Mouse (Mus musculus): ENCODE results near the gene Pdzd2. TPM values are rescaled to one million over a fixed set of nuclear protein-coding genes. Genes with fewer than 3 reads are reported as not detected.

Pdzd2 gene
- polyA plus RNA-seq, 1 experiment, result 4.2 TPM

DNA sequence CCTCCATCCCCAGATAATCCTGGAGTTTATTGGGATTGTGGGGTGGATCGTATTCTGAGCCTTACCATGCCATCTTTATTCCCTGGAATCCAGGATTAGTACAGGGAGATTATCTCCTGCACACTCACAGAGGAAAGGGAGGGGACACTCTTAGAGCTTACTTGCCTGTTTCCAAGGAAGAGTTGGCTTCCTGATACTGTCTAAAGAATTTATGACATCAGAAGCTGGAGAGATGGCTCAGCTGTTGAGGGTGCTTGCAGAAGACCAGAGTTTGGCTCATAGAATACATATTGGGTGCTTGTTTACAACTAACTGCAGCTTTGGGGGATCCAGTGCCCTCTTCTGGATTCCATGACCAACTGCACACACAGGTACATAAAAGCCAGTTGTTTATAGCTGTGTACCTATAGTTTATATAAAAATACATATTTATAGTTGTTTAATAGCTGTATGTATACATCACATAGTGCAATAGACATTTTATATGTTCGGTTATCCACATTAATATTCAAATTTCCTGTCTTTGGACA is 385.4 kb downstream of the Pdzd2 start:
- H3K4me3 ChIP-seq (ENCODE audit: control insufficient read depth, insufficient read depth, low read length), result no peak overlapping the region
- peaks cover 26% of the 10 kb centered on the region for H3K36me3 ChIP-seq (ENCODE audit: control insufficient read depth, insufficient read depth, low read length)
- no peak for DNase-seq
- H3K27ac ChIP-seq (ENCODE audit: control insufficient read depth, insufficient read depth, low read length), result no peak overlapping the region
- WGBS, result 100% methylated on average over 2 of the region's 2 CpGs
- no peaks in the 10 kb centered on the region for H3K27me3 ChIP-seq (ENCODE audit: control insufficient read depth, insufficient read depth, low read length)
- no peaks in the 10 kb centered on the region for H3K4me1 ChIP-seq (replicated peaks; ENCODE audit: control insufficient read depth, insufficient read depth, low read length)
- TF ChIP-seq CTCF (IDR thresholded peaks at IDR 0.05; ENCODE audit: borderline replicate concordance, control insufficient read depth, extremely low read depth, insufficient read depth, low read length, poor library complexity) (no peak), POLR2A (IDR thresholded peaks at IDR 0.05; ENCODE audit: control insufficient read depth, extremely low read depth, insufficient read depth, low read length, poor library complexity) (no peak)

DNA sequence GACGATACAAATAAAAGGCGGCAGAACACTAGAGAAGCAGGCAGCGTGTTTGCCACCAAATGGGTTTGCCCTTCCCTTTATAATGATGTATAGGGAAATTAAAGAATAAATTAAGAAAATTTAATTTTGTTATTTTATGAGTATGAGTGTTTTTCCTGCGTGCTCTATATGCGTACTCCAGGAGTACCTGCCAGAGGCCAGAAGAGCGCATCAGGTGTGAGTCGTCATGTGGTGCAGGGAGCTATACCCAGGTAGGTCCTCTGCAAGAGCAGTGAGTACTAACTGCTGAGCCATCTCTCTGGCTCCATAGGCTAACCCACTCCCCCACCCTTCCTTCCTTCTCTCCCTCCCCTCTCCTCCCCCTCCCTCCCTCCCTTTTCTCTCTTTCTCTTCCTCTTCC is 388.3 kb downstream of the Pdzd2 start:
- WGBS, result 97% methylated on average over 7 of the region's 7 CpGs
- H3K4me3 ChIP-seq (ENCODE audit: control insufficient read depth, insufficient read depth, low read length), result no peak overlapping the region
- H3K36me3 ChIP-seq (ENCODE audit: control insufficient read depth, insufficient read depth, low read length), result peaks cover 28% of the 10 kb centered on the region
- DNase-seq, result no peak
- H3K4me1 ChIP-seq (replicated peaks; ENCODE audit: control insufficient read depth, insufficient read depth, low read length), result no peaks in the 10 kb centered on the region
- TF ChIP-seq CTCF (IDR thresholded peaks at IDR 0.05; ENCODE audit: borderline replicate concordance, control insufficient read depth, extremely low read depth, insufficient read depth, low read length, poor library complexity), result no peak
- no peak for TF ChIP-seq POLR2A (IDR thresholded peaks at IDR 0.05; ENCODE audit: control insufficient read depth, extremely low read depth, insufficient read depth, low read length, poor library complexity)
- no peaks in the 10 kb centered on the region for H3K27me3 ChIP-seq (ENCODE audit: control insufficient read depth, insufficient read depth, low read length)
- H3K27ac ChIP-seq (ENCODE audit: control insufficient read depth, insufficient read depth, low read length), result no peak overlapping the region

DNA sequence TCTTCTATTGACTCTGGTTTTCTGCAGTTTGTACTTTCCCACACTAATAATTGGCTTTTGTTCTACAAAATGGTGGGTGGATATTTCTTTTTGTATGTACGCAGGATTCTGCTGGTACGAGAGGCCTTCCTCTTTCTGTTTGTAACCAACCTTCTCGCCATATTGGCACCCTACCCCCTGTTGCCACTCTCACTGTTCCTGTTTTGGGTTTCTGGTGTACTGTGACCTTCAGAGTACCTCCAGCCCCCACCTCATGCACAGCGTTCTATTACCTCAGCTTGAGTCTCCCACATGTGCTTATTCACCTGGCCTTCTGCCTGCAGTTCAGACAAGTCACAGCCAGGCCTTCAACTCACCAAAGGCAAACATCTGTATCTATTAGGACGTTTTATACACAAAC is 389.9 kb downstream of the Pdzd2 start:
- peaks cover 28% of the 10 kb centered on the region for H3K36me3 ChIP-seq (ENCODE audit: control insufficient read depth, insufficient read depth, low read length)
- TF ChIP-seq POLR2A (IDR thresholded peaks at IDR 0.05; ENCODE audit: control insufficient read depth, extremely low read depth, insufficient read depth, low read length, poor library complexity), result no peak
- no peak for TF ChIP-seq CTCF (IDR thresholded peaks at IDR 0.05; ENCODE audit: borderline replicate concordance, control insufficient read depth, extremely low read depth, insufficient read depth, low read length, poor library complexity)
- no peak for DNase-seq
- WGBS, result 88% methylated on average over 5 of the region's 5 CpGs
- no peak overlapping the region for H3K4me3 ChIP-seq (ENCODE audit: control insufficient read depth, insufficient read depth, low read length)
- no peak overlapping the region for H3K27ac ChIP-seq (ENCODE audit: control insufficient read depth, insufficient read depth, low read length)
- H3K4me1 ChIP-seq (replicated peaks; ENCODE audit: control insufficient read depth, insufficient read depth, low read length), result no peaks in the 10 kb centered on the region
- no peaks in the 10 kb centered on the region for H3K27me3 ChIP-seq (ENCODE audit: control insufficient read depth, insufficient read depth, low read length)

DNA sequence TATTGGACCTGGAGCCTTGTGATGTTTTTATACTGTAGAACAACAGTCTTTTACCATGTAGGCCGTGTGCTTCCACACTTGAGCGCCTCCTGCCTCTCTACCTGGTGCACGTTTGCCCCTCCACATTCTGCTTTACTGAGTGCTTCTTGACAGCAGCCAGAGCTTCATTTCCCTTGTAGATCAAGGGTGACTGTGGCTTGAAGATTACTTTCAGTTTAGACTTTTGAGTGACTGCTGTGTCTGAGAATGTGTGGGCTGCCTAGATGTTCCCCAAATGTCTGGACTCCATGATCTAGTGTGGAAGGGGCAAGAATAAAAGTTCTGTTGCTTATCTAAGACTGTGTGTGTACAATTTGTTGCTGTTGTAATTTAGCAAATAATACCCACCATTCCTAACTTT is 390.8 kb downstream of the Pdzd2 start:
- Histone ChIP-seq H3K27me3 (ENCODE audit: control insufficient read depth, insufficient read depth, low read length) (no peaks in the 10 kb centered on the region), H3K4me3 (ENCODE audit: control insufficient read depth, insufficient read depth, low read length) (no peak overlapping the region), H3K27ac (ENCODE audit: control insufficient read depth, insufficient read depth, low read length) (no peak overlapping the region), H3K4me1 (replicated peaks; ENCODE audit: control insufficient read depth, insufficient read depth, low read length) (no peaks in the 10 kb centered on the region), H3K36me3 (ENCODE audit: control insufficient read depth, insufficient read depth, low read length) (peaks cover 26% of the 10 kb centered on the region)
- 71% methylated on average over 3 of the region's 3 CpGs for WGBS
- TF ChIP-seq POLR2A (IDR thresholded peaks at IDR 0.05; ENCODE audit: control insufficient read depth, extremely low read depth, insufficient read depth, low read length, poor library complexity) (no peak), CTCF (IDR thresholded peaks at IDR 0.05; ENCODE audit: borderline replicate concordance, control insufficient read depth, extremely low read depth, insufficient read depth, low read length, poor library complexity) (no peak)
- no peak for DNase-seq

DNA sequence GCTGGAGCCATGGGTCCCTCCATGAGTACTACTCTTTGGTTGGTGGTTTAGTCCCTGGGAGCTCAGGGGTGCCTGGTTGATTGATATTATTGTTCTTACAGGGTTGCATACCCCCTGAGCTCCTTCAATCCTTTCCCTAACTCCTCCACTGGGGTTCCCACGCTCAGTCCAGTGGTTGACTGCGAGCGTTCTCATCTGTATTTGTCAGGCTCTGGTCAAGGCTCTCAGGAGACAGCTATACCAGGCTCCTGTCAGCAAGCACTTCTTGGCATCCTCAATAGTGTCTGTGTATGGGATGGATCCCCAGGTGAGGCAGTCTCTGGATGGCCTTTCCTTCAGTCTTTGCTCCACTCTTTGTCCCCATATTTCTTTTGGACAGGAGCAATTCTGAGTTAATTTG is 392.8 kb downstream of the Pdzd2 start:
- Histone ChIP-seq H3K4me1 (replicated peaks; ENCODE audit: control insufficient read depth, insufficient read depth, low read length) (no peaks in the 10 kb centered on the region), H3K4me3 (ENCODE audit: control insufficient read depth, insufficient read depth, low read length) (no peak overlapping the region), H3K27me3 (ENCODE audit: control insufficient read depth, insufficient read depth, low read length) (no peaks in the 10 kb centered on the region), H3K27ac (ENCODE audit: control insufficient read depth, insufficient read depth, low read length) (no peak overlapping the region), H3K36me3 (ENCODE audit: control insufficient read depth, insufficient read depth, low read length) (peaks cover 24% of the 10 kb centered on the region)
- TF ChIP-seq POLR2A (IDR thresholded peaks at IDR 0.05; ENCODE audit: control insufficient read depth, extremely low read depth, insufficient read depth, low read length, poor library complexity), result no peak
- no peak for TF ChIP-seq CTCF (IDR thresholded peaks at IDR 0.05; ENCODE audit: borderline replicate concordance, control insufficient read depth, extremely low read depth, insufficient read depth, low read length, poor library complexity)
- DNase-seq, result no peak
- 99% methylated on average over 3 of the region's 3 CpGs for WGBS

DNA sequence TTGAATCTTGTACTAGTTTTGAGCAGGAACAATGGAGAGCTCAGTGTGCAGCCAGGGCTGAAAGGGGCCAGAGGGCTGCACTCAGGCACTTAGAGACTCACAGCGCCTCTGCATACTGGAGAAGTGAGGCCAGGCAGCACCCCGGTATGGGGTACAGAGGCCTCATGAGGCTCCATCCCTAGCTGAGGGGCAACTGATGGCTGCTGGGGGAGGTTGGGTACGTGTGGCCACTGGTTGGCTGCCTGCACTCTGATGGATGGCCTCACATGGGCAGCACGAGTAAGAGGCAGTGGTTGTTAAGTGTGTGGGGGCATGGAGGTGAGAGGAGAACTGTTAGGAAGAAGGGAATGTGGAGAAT is 398.3 kb downstream of the Pdzd2 start:
- Histone ChIP-seq H3K27me3 (ENCODE audit: control insufficient read depth, insufficient read depth, low read length) (no peaks in the 10 kb centered on the region), H3K4me1 (replicated peaks; ENCODE audit: control insufficient read depth, insufficient read depth, low read length) (no peaks in the 10 kb centered on the region), H3K27ac (ENCODE audit: control insufficient read depth, insufficient read depth, low read length) (no peak overlapping the region), H3K4me3 (ENCODE audit: control insufficient read depth, insufficient read depth, low read length) (no peak overlapping the region), H3K36me3 (ENCODE audit: control insufficient read depth, insufficient read depth, low read length) (peaks cover 7% of the 10 kb centered on the region; the same call in 1 of the 2 replicates)
- TF ChIP-seq POLR2A (IDR thresholded peaks at IDR 0.05; ENCODE audit: control insufficient read depth, extremely low read depth, insufficient read depth, low read length, poor library complexity), result no peak
- no peak for TF ChIP-seq CTCF (IDR thresholded peaks at IDR 0.05; ENCODE audit: borderline replicate concordance, control insufficient read depth, extremely low read depth, insufficient read depth, low read length, poor library complexity)
- WGBS, result 96% methylated on average over 4 of the region's 4 CpGs
- no peak for DNase-seq
